Mouse (Mus musculus): ENCODE data around the gene Olfr374.

- TF ChIP-seq TAL1 (IDR thresholded peaks at IDR 0.05; ENCODE audit: low read length) (no peak), GATA1 (IDR thresholded peaks at IDR 0.05; ENCODE audit: low read length) (no peak)
Observed at GRCm38 (mm10) chr8:72158096-72158495, 51.3 kb downstream of the Olfr374 start.
